Comparison of ENCODE assay signal across 20 mouse cellular contexts in genomic region chr2:135018275-135018674, GRCm38 (mm10).
DNase-seq lines count a peak whose midpoint lies in the region; ATAC-seq and TF ChIP-seq lines count a peak whose summit lies in the region.
"Had no signal": no experiment of that assay in that cellular context is flagged by ENCODE, and none has a peak within 500 bp of the region (broad histone marks: within the 10 kb centered on the region; RNA-seq: fewer than 3 reads in every experiment).

No protein-coding gene starts in this region.

- H3K4me1 ChIP-seq in embryonic facial prominence, embryonic 14.5 days (ENCODE audit: control insufficient read depth, insufficient read depth, low read length): peaks cover 9% of the 10 kb centered on the region
- 0 out of 2 replicates have a peak, but pooled peaks cover 4% of the 10 kb centered on the region for H3K4me1 ChIP-seq in embryonic facial prominence, embryonic 10.5 days
- no peaks in the 10 kb centered on the region for H3K4me1 ChIP-seq in thymus, adult 2 months (replicated peaks; ENCODE audit: control insufficient read depth, insufficient read depth, low read length)
- peaks cover 20% of the 10 kb centered on the region for H3K4me1 ChIP-seq in limb, embryonic 12.5 days (replicated peaks)
- H3K4me1 ChIP-seq in intestine, embryonic 15.5 days (replicated peaks): no peaks in the 10 kb centered on the region
- H3K4me1 ChIP-seq in heart, embryonic 11.5 days (ENCODE audit: control insufficient read depth, insufficient read depth, low read length): no peaks in the 10 kb centered on the region
- H3K4me1 ChIP-seq: midbrain, embryonic 10.5 days; stomach, embryonic 15.5 days had no signal

- H3K9ac ChIP-seq in embryonic facial prominence, embryonic 14.5 days (ENCODE audit: low read depth, low read length): no peak overlapping the region
- no peak overlapping the region for H3K9ac ChIP-seq in limb, embryonic 12.5 days (replicated peaks)
- no peak overlapping the region for H3K9ac ChIP-seq in intestine, embryonic 15.5 days
- no peak overlapping the region for H3K9ac ChIP-seq in heart, embryonic 11.5 days (ENCODE audit: low read depth, low read length)
- H3K9ac ChIP-seq: limb, embryonic 15.5 days; liver, embryonic 14.5 days; neural tube, embryonic 15.5 days; stomach, embryonic 15.5 days had no signal

- no peaks in the 10 kb centered on the region for H3K9me3 ChIP-seq in embryonic facial prominence, embryonic 14.5 days (ENCODE audit: control insufficient read depth, low read length)
- no peaks in the 10 kb centered on the region for H3K9me3 ChIP-seq in embryonic facial prominence, embryonic 10.5 days
- no peaks in the 10 kb centered on the region for H3K9me3 ChIP-seq in limb, embryonic 12.5 days
- no peaks in the 10 kb centered on the region for H3K9me3 ChIP-seq in intestine, embryonic 15.5 days
- H3K9me3 ChIP-seq in heart, embryonic 11.5 days (replicated peaks; ENCODE audit: control insufficient read depth, low read length): no peaks in the 10 kb centered on the region
- H3K9me3 ChIP-seq: limb, embryonic 15.5 days; midbrain, embryonic 10.5 days; neural tube, embryonic 15.5 days; stomach, embryonic 15.5 days had no signal

- TF ChIP-seq POLR2A in thymus, adult 2 months (IDR thresholded peaks at IDR 0.05; ENCODE audit: control insufficient read depth, extremely low read depth, insufficient read depth, low read length, poor library complexity): no peak

- H3K4me3 ChIP-seq in embryonic facial prominence, embryonic 14.5 days (ENCODE audit: low read depth, low read length): no peak overlapping the region
- H3K4me3 ChIP-seq in embryonic facial prominence, embryonic 10.5 days: no peak overlapping the region
- no peak overlapping the region for H3K4me3 ChIP-seq in thymus, adult 2 months (ENCODE audit: control insufficient read depth, insufficient read depth, low read length)
- H3K4me3 ChIP-seq in limb, embryonic 12.5 days (replicated peaks): no peak overlapping the region
- H3K4me3 ChIP-seq in intestine, embryonic 15.5 days (replicated peaks): no peak overlapping the region
- no peak overlapping the region for H3K4me3 ChIP-seq in heart, embryonic 11.5 days (ENCODE audit: low read depth, low read length)
- H3K4me3 ChIP-seq: limb, embryonic 15.5 days; midbrain, embryonic 10.5 days; neural tube, embryonic 15.5 days; stomach, embryonic 15.5 days had no signal

- 42% methylated on average over 1 of the region's 1 CpGs for WGBS in embryonic facial prominence, embryonic 14.5 days
- WGBS in embryonic facial prominence, embryonic 10.5 days: 68% methylated on average over 1 of the region's 1 CpGs
- WGBS in thymus, adult 2 months: 64% methylated on average over 1 of the region's 1 CpGs
- WGBS in limb, embryonic 12.5 days: 25% methylated on average over 1 of the region's 1 CpGs
- 69% methylated on average over 1 of the region's 1 CpGs for WGBS in intestine, embryonic 15.5 days
- WGBS in heart, embryonic 11.5 days (ENCODE audit: insufficient replicate concordance): 75% methylated on average over 1 of the region's 1 CpGs

- H3K27ac ChIP-seq in embryonic facial prominence, embryonic 14.5 days (replicated peaks; ENCODE audit: low read depth, low read length): no peak overlapping the region
- no peak overlapping the region for H3K27ac ChIP-seq in embryonic facial prominence, embryonic 10.5 days (replicated peaks)
- H3K27ac ChIP-seq in thymus, adult 2 months (ENCODE audit: control insufficient read depth, insufficient read depth, low read length): no peak overlapping the region
- peak overlapping the region; percentile 73 for H3K27ac ChIP-seq in limb, embryonic 12.5 days
- no peak overlapping the region for H3K27ac ChIP-seq in intestine, embryonic 15.5 days
- no peak overlapping the region for H3K27ac ChIP-seq in heart, embryonic 11.5 days (ENCODE audit: low read depth, low read length)
- H3K27ac ChIP-seq: limb, embryonic 15.5 days; liver, embryonic 14.5 days; midbrain, embryonic 10.5 days; neural tube, embryonic 15.5 days; stomach, embryonic 15.5 days had no signal

- no peaks in the 10 kb centered on the region for H3K27me3 ChIP-seq in embryonic facial prominence, embryonic 14.5 days (replicated peaks; ENCODE audit: control insufficient read depth, insufficient read depth, low read length)
- no peaks in the 10 kb centered on the region for H3K27me3 ChIP-seq in embryonic facial prominence, embryonic 10.5 days (replicated peaks; ENCODE audit: low read depth, poor library complexity, severe bottlenecking)
- no peaks in the 10 kb centered on the region for H3K27me3 ChIP-seq in thymus, adult 2 months (ENCODE audit: control insufficient read depth, insufficient read depth, low read length)
- no peaks in the 10 kb centered on the region for H3K27me3 ChIP-seq in limb, embryonic 12.5 days
- H3K27me3 ChIP-seq in intestine, embryonic 15.5 days (replicated peaks): no peaks in the 10 kb centered on the region
- no peaks in the 10 kb centered on the region for H3K27me3 ChIP-seq in heart, embryonic 11.5 days (ENCODE audit: control insufficient read depth, insufficient read depth, low read length)
- H3K27me3 ChIP-seq: limb, embryonic 15.5 days; neural tube, embryonic 15.5 days; stomach, embryonic 15.5 days had no signal

- no peak overlapping the region for H3K4me2 ChIP-seq in embryonic facial prominence, embryonic 14.5 days (ENCODE audit: low read depth, low read length)
- H3K4me2 ChIP-seq in limb, embryonic 12.5 days: no peak overlapping the region
- no peak overlapping the region for H3K4me2 ChIP-seq in intestine, embryonic 15.5 days (replicated peaks)
- H3K4me2 ChIP-seq in heart, embryonic 11.5 days: no peak overlapping the region
- H3K4me2 ChIP-seq: limb, embryonic 15.5 days; neural tube, embryonic 15.5 days; stomach, embryonic 15.5 days had no signal

- no peaks in the 10 kb centered on the region for H3K36me3 ChIP-seq in embryonic facial prominence, embryonic 14.5 days (ENCODE audit: control insufficient read depth, insufficient read depth, low read length)
- H3K36me3 ChIP-seq in embryonic facial prominence, embryonic 10.5 days (replicated peaks): no peaks in the 10 kb centered on the region
- no peaks in the 10 kb centered on the region for H3K36me3 ChIP-seq in thymus, adult 2 months (ENCODE audit: control insufficient read depth, insufficient read depth, low read length)
- no peaks in the 10 kb centered on the region for H3K36me3 ChIP-seq in limb, embryonic 12.5 days
- no peaks in the 10 kb centered on the region for H3K36me3 ChIP-seq in intestine, embryonic 15.5 days
- no peaks in the 10 kb centered on the region for H3K36me3 ChIP-seq in heart, embryonic 11.5 days (ENCODE audit: control insufficient read depth, insufficient read depth, low read length)
- H3K36me3 ChIP-seq: limb, embryonic 15.5 days; midbrain, embryonic 10.5 days; neural tube, embryonic 15.5 days; stomach, embryonic 15.5 days had no signal

- peak; percentile 31 for DNase-seq in embryonic facial prominence, embryonic 14.5 days (ENCODE audit: low spot score)
- DNase-seq in embryonic facial prominence, embryonic 10.5 days (ENCODE audit: low spot score): no peak
- peak; percentile 52 for DNase-seq in thymus, postnatal 0 days (ENCODE audit: low spot score)
- DNase-seq in thymus, adult 2 months: no peak
- DNase-seq in layer of hippocampus, adult 9-10 months (ENCODE audit: low spot score): no peak
- DNase-seq: adrenal gland, adult 8-10 months; cerebellum, adult 2 months; cerebellum, postnatal 25 days; kidney, adult 9 months had no signal

- no peak for ATAC-seq in embryonic facial prominence, embryonic 14.5 days (ENCODE audit: low read depth)
- no peak for ATAC-seq in limb, embryonic 12.5 days (ENCODE audit: insufficient number of reproducible peaks, insufficient read depth, low FRiP score, low TSS enrichment, low read depth)
- no peak for ATAC-seq in intestine, embryonic 15.5 days
- no peak for ATAC-seq in heart, embryonic 11.5 days (replicated peaks; ENCODE audit: insufficient number of reproducible peaks, low FRiP score, low TSS enrichment)
- ATAC-seq: hindbrain, embryonic 16.5 days; intestine, embryonic 16.5 days; Patski had no signal

- no peak for TF ChIP-seq CTCF in thymus, adult 2 months (IDR thresholded peaks at IDR 0.05; ENCODE audit: borderline replicate concordance, control insufficient read depth, extremely low read depth, insufficient read depth, low read length, poor library complexity)

Comparison
In these comparisons a context has a peak if more than half of its experiments do, and no peak if none do; other contexts are left out.
1. DNase-seq: peak in embryonic facial prominence, embryonic 14.5 days (single experiment) and thymus, postnatal 0 days (single experiment); none in embryonic facial prominence, embryonic 10.5 days (single experiment), thymus, adult 2 months (single experiment) and layer of hippocampus, adult 9-10 months (single experiment).